Mouse (Mus musculus) adrenal gland, postnatal 10 days (tissue): ENCODE results near the gene Gstt2. TPM values are rescaled to one million over a fixed set of nuclear protein-coding genes. Genes with fewer than 3 reads are reported as not detected.
A peak's percentile ranks its signal among the peaks of the same experiment; 100 is the strongest.

ENCODE experiments used
- DNase-seq: peaks from one replicate; pipeline ENCODE4 v3.0.0; 2021; ENCODE audit warnings: mixed read lengths
- long read RNA-seq, 2 experiments: library from polyadenylated mRNA; stranded (forward); transcript quantifications; one replicate each; pipeline ENCODE4 v2.0.0; 2021
- total RNA-seq, 2 experiments: library from RNA; stranded (reverse); gene quantifications; 2 replicates each; pipeline ENCODE4 v1.2.3; 2021

The Gstt2 gene
- total RNA-seq, result 10 to 100 TPM; 38.2 to 45.8 TPM
- long read RNA-seq, experiment 1, transcript Gstt2-201 (5 exons, 1,370 nt), result major isoform, 32 of 40 reads
- long read RNA-seq, experiment 1, partial matches to known transcripts, result 0 of 40 reads
- long read RNA-seq, experiment 1, other reads (novel, unspliced or antisense), result 7 of 40 reads
- long read RNA-seq, experiment 2, transcript Gstt2-201 (5 exons, 1,370 nt), result major isoform, 48 of 68 reads
- long read RNA-seq, experiment 2, partial matches to known transcripts, result 0 of 68 reads
- long read RNA-seq, experiment 2, other reads (novel, unspliced or antisense), result 19 of 68 reads

DNA sequence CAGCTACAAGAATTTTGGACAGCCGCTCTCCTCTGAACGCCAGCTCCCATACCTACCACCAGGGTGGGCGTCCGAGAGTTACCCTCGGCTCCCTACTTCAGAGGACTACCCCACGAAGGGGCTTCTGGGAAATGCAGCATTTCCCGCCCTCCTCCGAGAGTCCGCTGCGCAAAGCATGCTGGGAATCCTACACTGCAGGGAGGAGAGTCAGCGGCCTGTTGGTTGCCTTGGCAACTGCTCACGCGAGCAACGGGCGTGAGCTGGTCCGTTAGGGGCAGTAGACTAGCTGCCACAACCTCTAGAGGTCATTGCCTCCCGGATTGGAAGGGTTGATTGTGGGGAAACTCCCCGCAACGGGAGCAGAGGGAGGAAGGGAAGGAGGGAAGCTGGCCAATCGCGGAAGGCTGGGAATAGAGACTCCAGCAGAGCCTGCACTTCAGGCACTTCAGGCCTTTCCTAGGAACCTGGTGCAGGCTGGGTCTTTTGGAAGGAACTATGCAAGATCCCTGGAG, at the start of gene Gstt2:
Gene Gstt2 (minus strand): TSS at position 177 of the 512 bp plus-strand sequence.
- peak; percentile 95 for DNase-seq

DNA sequence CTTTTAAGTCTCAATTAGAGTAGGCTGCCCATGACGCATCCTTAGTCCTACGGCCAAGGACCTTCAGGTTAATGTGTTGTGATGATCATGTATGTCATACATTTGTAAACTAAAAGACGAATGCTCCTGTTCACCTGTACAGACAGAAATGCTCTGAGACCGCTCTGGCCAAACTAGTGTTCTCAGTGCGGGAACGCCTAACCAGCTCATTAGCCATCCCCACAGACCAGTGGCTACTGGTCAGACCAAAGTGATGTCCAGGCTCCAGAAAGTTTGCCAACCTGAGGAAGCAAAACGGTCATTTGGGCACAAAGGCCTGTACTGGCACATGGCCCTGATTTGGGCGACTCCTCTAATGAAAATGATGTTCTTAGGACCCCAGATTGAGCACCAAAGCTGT, 47.5 kb upstream of the Gstt2 start:
- DNase-seq, result no peak

DNA sequence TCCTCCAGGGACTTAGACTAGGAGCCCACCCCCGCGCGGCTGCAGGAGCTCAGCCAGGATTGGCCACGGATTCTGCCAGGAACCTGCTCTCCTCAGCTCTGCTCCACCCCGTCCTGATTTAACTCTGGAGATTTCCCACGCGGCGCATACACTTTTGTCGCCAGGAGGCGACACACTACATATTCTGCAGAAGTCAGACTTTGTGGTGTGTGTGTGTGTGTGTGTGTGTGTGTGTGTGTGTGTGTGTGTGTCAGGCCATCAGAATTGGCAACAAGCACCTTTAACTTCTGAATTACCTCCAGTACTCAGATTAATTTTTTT, 46.0 kb upstream of the Gstt2 start:
- peak; percentile 84 for DNase-seq

DNA sequence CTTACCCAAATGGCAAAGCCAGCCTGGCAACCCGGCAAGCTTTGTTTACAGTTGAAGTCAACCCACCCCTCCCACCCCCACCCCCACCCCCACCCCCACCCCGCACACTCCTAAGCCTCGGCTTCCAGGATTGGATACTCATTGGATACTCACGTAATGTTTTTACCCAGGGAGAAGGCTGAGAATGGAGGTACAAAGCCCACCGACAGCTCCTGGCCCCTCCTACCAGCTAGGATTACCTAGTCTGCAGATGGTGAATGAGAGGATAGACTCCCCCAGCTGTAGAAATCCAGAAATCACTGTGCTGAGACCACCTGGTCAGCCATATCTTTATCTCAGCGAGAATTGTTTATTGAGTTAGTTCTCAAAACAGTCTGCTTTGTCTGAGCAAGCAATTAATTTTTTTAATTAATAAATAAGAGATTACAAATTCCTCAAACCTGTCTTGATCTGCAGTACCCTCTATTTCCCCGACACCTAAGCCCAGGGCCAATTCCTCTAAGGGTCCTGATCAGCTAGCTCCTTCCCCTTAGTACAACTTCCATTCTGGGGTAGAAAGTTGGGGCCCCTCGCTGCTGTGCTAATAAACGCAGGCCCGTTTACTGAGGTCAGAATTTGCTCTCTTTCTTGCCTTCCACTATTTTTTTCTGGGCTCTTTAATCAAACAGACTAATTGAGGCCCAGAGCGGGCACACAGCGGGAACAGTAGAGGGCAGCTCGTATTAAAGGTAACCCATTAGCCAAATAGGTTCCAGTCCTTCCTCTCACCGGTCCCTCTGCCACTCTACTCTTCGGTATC, 45.4 kb upstream of the Gstt2 start:
- DNase-seq, result no peak

DNA sequence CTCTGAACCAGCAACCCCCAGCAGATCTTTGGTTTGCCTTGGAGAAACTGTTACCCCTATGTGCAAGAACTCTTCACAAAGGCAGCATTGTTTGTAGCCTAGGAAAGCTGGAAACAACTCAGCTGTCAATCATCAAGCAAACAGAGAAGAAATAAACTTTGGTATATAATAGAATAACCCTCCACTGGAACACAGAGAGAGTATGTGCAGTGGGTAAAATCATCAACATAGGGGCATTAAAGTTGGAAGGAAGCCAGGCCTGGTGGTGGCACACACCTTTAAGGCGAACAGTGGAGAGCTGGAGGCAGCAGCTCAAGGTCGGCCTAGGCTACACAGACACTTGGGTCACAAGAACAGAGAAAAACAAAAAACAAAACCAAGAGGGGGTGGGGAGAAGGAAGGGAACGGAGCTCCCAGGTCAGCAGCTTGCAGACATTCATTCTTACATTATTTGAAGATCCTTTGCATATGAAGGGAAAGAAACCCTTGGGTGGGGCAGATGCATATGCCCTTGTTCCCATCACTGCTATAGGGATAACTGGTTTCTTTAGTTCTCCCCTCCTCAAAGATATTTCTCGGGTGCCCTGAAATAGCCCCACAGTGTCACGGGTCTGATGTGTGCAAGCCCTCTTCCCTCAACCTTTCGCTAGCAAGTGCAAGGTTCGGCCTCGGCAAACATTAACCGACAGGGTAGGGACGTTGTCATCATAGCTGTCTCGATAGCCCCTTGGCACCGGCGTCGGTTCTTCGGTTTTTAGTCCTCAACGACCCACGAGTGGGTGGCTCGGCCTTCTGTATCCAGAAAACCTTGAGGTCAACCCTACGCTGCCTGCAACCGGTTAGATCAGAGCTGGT, 44.6 kb upstream of the Gstt2 start:
- DNase-seq, result no peak

DNA sequence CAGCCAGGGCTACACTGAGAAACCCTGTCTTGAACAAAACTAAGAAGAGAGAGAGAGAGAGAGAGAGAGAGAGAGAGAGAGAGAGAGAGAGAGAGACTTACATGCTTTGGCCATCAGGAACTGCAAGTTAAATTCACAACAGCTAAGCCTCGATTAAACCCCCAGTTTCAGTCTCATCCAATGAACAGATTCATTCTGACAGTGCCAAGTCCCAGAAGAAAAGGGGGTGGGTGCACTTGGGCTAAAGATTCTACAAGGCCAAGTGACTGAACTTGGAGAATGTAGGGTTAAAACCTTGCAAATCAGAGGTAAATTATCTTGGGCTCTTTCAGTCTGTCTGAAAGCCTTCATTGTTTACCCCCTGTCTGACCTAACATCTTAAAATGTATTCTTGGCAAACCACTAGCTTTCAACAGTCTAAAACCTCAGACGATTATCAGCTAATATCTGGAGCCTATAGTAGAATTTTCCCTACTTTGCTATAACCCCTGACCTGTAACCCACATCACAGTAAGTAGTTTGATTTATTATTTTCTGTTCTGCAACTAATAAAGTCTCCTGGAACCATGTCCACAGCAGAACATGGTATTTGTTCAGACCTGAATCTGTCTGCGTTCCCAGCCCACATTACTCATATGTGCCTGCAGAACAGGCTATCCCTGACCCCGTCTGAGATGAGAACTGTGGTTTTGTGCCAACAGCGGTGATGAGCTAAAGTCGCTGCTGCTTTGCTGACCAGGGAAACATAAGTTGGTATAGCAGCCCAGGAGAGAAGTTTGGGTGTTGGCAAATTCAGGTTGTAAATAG, 43.8 kb upstream of the Gstt2 start:
- peak; percentile 50 for DNase-seq

DNA sequence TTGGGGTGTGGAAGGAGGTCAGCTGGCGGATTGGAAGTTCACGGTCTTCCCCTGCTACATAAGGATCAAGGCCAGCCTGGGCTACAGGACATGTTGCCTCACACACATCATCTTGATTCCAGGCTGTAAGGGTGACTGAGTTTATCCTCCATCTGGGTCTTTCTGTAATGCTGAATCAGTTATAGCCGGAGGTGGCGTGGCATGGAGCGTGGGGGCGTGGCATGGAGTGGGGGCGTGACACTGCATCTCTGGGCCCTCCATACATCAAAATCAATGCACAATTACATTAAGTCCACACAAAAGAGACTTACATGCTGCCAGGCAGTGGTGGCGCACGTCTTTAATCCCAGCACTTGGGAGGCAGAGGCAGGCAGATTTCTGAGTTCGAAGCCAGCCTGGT, 43.1 kb upstream of the Gstt2 start:
- DNase-seq, result no peak

DNA sequence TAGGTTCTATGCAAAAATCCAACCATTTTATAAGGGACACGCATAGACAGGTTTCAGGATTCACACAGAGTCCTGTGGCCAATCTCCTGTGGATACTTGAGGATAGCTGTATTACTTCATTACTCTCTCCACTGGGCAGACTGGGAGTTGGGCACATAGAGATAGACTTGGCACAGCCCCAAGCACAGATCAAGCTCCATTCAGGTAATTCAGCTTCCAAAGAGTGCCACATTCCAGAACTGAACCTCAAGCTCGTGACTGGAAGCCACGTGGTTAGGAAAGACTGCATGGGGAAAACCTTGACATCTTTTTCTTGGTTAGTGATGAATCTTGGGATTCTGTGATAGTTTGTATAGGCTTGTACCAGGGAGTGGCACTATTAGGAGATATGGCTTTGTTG, 41.6 kb upstream of the Gstt2 start:
- DNase-seq, result no peak

DNA sequence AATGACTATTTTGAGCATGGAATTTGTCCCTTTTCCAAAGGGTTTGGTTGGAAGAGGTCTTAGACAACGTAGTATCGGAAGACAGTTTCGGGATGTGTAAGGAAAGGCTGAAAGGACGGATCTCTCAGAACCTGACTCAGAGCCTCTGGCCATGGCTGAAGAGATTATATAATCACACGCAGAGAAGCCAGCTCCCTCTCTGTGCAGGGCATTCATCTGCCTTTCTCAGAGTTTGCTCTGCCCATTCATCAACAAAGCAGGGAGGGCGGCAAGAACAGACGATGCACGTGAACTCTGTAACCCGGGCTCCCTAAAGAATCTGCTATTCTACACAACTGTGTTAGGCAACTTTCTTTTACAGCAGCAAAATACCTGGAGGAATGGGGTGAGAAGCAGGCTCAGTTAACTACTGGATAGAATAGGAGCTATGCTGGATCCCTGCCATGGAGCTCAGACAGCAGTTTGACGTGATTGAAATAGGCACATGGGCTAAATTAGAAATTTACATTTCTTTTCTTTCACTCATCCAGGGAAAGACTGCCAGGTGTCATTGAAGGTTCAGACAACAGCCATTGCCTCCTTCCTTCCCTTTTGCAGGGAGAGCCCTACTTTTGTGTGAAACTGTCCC, 36.4 kb upstream of the Gstt2 start:
- peak; percentile 25 for DNase-seq

DNA sequence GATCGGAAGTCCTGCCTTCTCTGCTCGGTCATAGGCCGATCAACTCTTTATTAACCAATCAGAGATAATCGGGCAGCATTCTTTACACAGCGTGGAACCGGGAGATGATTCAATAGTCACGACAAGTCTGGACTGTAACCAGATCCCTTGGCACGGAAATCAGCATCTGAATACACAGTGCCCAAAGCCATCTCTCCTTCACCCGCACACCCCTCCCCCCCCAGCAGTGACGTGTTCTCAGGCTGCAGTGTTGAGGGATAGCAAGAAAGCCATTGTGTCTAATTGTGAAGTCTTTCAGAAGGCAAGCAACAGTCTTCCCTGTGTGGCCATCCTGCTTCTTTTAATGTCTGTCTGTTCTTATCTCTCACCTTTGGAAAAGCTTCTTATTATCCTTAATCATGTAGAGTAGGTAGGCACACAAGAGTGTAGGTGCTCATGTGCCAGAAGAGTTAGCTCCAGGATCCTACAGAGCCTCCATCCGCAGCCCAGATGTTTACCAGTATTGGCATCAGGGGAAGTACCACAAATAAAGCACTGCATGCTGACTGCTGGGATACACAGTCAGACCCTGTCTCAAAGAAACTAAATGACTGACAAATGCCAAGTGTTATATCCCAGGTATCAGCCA, 35.8 kb upstream of the Gstt2 start:
- peak; percentile 90 for DNase-seq

DNA sequence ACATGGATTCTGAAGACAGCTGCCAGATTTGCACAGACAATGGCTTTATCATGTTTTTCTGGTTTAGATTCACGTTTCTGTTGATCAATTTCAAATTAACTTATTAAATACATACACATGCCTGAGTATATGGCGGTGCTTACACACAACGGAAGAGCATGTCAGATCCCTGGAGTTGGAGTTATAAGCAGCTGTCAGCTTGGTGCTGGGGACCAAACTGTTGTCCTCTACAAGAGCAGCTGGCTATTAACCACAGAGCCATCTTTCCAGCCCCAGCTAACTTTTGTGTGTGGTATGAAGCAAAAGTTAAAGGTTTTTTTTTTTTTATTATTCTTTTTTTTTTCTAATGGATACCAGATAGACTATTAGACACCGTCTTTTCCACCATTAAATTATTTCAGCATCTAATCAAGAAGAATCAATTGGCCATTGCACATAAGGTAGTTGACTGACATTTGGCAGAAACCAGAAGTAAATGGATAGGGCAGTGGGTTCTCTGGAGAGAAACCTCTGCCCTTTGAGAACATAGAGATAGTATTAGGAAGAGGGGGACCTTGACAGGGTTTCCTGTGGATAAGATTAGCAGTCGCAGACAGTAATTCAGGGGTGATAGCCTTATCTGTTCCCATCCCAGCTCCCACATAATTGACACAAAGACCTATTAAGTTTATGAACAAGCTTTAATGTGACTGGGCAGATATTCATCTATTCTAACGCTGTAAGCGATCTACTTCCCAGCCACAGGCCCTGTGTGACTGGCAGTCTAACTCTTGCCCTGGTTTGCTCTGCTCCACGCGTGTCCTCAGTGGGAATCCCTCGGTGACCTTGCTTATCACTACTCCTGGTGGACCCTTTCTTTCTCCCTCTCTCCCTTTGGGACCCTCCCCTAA, 35.0 kb upstream of the Gstt2 start:
- no peak for DNase-seq

DNA sequence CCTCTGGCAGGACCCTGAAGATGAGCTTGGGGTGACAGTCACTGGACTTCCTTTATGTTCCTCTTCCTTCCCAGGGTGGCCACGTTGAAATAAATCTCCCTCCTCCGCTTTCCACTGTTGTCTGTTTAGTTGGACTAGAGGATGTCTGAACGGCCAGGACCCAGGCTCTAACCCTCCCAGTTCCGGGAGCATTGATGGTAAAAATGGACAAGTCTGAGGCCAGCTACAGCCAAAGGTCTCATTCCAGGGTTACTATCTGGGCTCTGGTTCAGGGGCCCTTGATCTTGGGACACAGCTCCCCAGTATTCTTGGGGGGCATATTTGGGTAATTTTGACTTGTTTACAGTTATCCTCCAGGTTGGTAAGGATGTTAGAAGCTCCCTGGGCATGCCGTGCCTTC, 24.4 kb upstream of the Gstt2 start:
- no peak for DNase-seq

DNA sequence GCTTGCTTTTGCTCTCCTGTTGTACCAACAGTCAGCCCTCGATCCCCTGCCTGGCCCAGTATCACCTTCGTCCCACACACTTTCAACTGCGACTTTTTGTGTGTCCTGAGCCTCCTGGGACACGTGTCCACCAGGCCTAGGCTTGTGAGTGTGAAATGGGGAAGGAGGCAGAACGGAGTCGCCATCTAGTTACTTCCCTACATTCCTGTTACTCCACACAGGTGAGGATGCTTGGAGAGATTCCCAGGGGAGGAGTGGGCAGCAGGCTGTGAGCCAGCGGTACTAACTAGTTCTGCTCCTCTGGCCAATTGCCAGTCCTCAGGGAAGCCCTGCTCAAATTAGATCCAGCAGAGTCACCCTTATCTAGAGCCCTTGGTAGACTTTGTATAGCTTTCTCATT, 23.5 kb upstream of the Gstt2 start:
- DNase-seq, result no peak

DNA sequence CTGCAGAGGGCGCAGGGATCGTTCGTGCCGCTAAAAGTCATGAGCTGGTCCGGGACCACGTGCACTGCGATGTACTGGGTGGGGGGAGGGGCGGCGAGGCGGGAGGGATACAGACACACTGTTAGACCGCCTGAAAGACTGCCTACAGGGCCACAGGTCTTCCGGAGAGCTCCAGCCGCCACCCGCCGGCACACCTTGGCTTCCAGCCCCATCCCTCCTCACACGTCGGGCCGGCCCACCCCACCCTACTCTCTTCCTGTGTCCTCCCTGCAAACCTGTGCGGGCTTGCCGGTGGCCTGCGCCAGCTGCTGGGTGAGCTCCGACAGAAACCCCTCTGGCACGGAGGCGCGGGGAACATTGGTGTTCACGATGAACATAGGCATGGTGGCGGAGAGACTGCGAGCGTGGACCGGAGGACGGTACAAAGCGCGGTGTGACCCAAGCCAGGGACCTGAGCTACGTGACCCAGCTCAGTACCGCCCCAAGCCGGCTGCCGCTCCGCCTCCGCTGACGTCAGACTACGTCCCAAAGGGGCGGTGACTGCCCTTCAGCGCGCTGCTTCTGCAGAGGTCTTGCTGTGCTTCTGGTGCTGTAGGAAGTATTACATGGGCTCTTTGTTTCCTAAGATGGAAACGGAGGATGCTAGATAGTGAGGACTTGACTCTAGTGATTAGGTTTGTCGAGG, 22.7 kb upstream of the Gstt2 start, which contains the start of gene Mif:
Gene Mif (minus strand): TSS at position 455 of the 685 bp plus-strand sequence.
- peak; percentile 93 for DNase-seq

DNA sequence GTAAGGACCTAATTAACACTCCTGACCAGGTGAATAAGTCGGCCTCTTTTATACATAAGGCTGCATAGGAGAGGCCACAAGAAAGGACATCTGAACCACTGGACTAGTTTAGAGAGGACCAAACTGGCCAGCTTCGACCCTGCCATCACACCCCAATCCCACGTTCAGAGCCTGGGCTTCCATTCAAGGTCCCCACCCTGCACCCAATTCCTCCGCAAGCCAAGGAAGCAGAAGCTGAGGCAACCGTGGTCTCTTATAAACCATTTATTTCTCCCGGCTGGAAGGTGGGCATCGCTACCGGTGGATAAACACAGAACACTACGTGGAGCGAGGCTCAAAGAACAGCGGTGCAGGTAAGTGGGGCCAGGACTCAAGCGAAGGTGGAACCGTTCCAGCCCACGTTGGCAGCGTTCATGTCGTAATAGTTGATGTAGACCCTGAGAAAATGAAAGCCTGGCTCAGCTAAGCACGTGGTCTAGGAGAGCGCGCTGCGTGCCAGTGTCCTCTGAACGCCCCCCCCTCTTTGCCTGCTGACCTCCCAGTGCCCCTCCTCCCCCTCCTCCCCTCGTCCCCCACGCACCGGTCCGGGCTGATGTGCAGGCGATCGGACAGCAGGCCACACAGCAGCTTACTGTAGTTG, 22.0 kb upstream of the Gstt2 start:
- peak; percentile 46 for DNase-seq

DNA sequence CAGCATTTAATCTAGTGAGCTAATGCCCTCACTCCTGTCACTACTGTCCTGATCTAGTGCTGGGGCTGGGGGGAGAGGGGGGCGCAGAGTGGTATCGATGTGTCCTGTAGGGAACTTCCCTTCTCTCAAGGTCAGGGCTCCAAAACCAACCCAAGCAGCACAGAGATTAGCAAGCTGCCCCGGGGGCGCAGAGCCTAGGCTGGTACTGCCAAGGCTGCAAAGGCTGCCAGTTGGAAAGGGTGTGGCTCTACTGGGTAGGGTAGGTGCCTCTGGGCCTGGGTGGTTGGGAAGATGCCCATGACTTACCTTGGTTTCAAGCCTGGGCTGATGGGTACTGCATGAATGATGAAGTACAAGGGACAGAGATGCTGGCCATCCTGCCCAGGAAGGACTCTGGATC, 20.4 kb upstream of the Gstt2 start:
- no peak for DNase-seq

DNA sequence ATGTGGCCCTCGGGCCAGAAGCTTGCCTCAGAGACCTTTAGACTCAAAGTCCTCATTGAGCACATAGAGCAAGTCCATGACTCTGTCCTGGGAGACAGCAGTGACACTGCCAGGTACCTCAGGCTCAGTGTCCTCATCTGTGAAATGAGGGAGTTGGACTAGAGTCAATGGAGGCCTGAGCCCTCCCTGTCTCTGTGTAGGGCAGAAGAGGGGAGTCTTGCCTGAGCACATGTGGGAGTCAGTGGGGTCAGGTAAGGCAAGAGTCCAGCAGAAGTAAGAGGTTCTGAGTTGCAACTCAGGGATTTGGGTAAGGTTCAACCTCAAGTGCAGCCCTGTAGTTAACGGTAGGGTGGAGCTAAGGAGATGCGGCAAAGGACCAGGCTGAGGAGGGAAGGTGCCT, 19.8 kb upstream of the Gstt2 start:
- no peak for DNase-seq

DNA sequence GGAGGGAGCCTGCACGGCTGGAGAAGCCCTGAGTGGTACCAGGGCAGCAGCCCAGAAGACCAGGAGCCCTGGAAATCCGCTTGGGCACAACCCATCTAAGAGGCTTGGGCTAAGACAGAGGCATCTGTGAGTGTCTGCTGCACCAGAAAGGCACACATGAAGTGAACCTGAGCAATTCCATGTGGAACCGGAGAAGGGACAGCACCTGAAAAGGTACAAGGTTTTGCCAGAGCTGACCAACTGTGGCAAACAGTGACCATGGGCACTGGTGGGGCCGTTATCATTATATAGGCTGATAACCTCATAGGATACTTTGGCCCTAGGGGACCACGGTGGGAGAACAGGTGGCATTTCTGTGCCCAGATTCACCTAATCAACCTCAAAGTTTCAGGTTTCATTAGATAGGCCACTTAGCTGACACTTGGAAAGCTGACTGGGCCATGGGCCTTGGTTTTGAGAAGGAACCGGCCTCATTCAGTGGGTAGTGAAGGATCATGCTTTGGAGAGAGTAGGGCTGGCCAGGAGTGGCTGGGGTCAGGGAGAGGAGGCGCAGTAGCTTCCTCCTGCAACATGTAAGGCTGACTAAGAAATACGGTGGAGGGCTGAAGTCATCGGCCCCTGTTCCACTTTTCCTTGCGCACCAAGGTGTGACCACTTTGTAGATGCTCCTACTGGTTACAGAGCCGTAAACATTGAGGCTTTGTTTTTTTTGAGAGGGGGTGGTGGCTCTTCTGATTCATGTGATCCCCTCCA, 19.1 kb upstream of the Gstt2 start:
- no peak for DNase-seq
